Comparison of ENCODE assay signal across 27 mouse cellular contexts in the genomic region with DNA sequence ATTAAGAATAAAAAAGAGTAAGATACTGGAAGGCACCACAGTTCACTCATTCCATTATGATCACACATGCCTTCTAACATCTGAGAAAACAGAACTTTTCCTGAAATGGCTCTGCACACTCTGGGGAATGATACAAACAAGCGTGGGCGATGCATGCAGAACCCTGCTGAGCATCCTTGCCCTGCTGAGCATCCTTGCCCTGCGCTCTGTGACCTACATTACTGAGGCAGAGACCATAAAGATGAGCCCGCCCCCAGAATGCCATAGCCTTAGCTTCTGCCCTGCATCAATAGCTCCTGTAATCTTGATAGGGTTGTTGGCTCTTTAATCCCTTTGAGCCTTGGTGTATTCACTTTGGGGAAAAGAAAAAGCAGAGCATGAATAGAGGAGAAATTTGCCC.
DNase-seq lines count a peak whose midpoint lies in the region; ATAC-seq lines count a peak whose summit lies in the region.
"Had no signal": no experiment of that assay in that cellular context is flagged by ENCODE, and none has a peak within 500 bp of the region (broad histone marks: within the 10 kb centered on the region; RNA-seq: fewer than 3 reads in every experiment).

No protein-coding gene starts in this region.

- peak; percentile 11 for DNase-seq in midbrain, embryonic 14.5 days
- peak; percentile 55 to 57 for DNase-seq in cerebellum, adult 18-20 months
- DNase-seq in cerebellum, postnatal 14 days = peak; percentile 26 to 43
- no peak for DNase-seq in adrenal gland, adult 2 months
- DNase-seq in liver = no peak
- DNase-seq: adrenal gland, postnatal 10 days; gastrocnemius, postnatal 14 days; heart, adult 18-20 months; heart, postnatal 14 days; kidney, adult 11 months; kidney, postnatal 4 days; liver, embryonic 13.5 days; lung, embryonic 14.5 days; right cerebral cortex, postnatal 14 days; thymus, adult 2 months; thymus, postnatal 4 days had no signal

- H3K4me3 ChIP-seq in midbrain, embryonic 14.5 days (replicated peaks; ENCODE audit: low read depth, low read length) = no peak overlapping the region
- H3K4me3 ChIP-seq in midbrain, embryonic 15.5 days = no peak overlapping the region
- H3K4me3 ChIP-seq: embryonic facial prominence, embryonic 10.5 days; heart, embryonic 13.5 days; hindbrain, embryonic 13.5 days; limb, embryonic 13.5 days; liver, embryonic 13.5 days; megakaryocyte, embryonic 14.5 days; neural tube, embryonic 15.5 days had no signal

- H3K9ac ChIP-seq in midbrain, embryonic 14.5 days (replicated peaks; ENCODE audit: low read length) = no peak overlapping the region
- no peak overlapping the region for H3K9ac ChIP-seq in midbrain, embryonic 15.5 days
- H3K9ac ChIP-seq: heart, embryonic 13.5 days; hindbrain, embryonic 13.5 days; limb, embryonic 13.5 days; liver, embryonic 13.5 days; lung, embryonic 14.5 days; neural tube, embryonic 15.5 days had no signal

- H3K27me3 ChIP-seq in midbrain, embryonic 14.5 days (ENCODE audit: control insufficient read depth, insufficient read depth, low read length) = no peaks in the 10 kb centered on the region
- no peaks in the 10 kb centered on the region for H3K27me3 ChIP-seq in midbrain, embryonic 15.5 days (replicated peaks)
- H3K27me3 ChIP-seq: heart, embryonic 13.5 days; hindbrain, embryonic 13.5 days; limb, embryonic 13.5 days; liver, embryonic 13.5 days; megakaryocyte, embryonic 14.5 days; neural tube, embryonic 15.5 days had no signal

- no peaks in the 10 kb centered on the region for H3K36me3 ChIP-seq in midbrain, embryonic 14.5 days (ENCODE audit: control insufficient read depth, insufficient read depth, low read length)
- no peaks in the 10 kb centered on the region for H3K36me3 ChIP-seq in midbrain, embryonic 15.5 days (replicated peaks)
- H3K36me3 ChIP-seq: embryonic facial prominence, embryonic 10.5 days; heart, embryonic 13.5 days; hindbrain, embryonic 13.5 days; limb, embryonic 13.5 days; liver, embryonic 13.5 days; neural tube, embryonic 15.5 days had no signal

- no peaks in the 10 kb centered on the region for H3K4me1 ChIP-seq in midbrain, embryonic 14.5 days (ENCODE audit: control insufficient read depth, insufficient read depth, low read length)
- no peaks in the 10 kb centered on the region; the same call in 1 of the 2 replicates for H3K4me1 ChIP-seq in midbrain, embryonic 15.5 days
- H3K4me1 ChIP-seq: embryonic facial prominence, embryonic 10.5 days; heart, embryonic 13.5 days; hindbrain, embryonic 13.5 days; limb, embryonic 13.5 days; liver, embryonic 13.5 days; megakaryocyte, embryonic 14.5 days; neural tube, embryonic 15.5 days had no signal

- 9% methylated on average over 4 of the region's 4 CpGs for WGBS in midbrain, embryonic 14.5 days
- 24% methylated on average over 4 of the region's 4 CpGs for WGBS in midbrain, embryonic 15.5 days

- no peak overlapping the region for H3K4me2 ChIP-seq in midbrain, embryonic 14.5 days (ENCODE audit: low read length)
- H3K4me2 ChIP-seq in midbrain, embryonic 15.5 days = no peak overlapping the region
- H3K4me2 ChIP-seq: heart, embryonic 13.5 days; hindbrain, embryonic 13.5 days; limb, embryonic 13.5 days; liver, embryonic 13.5 days; lung, embryonic 14.5 days; neural tube, embryonic 15.5 days had no signal

- no peak for ATAC-seq in midbrain, embryonic 14.5 days (ENCODE audit: low FRiP score, low TSS enrichment)
- no peak for ATAC-seq in midbrain, embryonic 15.5 days (replicated peaks)
- no peak for ATAC-seq in megakaryocyte progenitor cell, adult 5-6 weeks (replicated peaks; ENCODE audit: poor library complexity)
- ATAC-seq: activated CD4-positive, CD25-positive, alpha-beta regulatory T cell, adult 4 months; forebrain, embryonic 16.5 days had no signal

- no peak overlapping the region for H3K27ac ChIP-seq in midbrain, embryonic 14.5 days (replicated peaks; ENCODE audit: low read depth, low read length)
- H3K27ac ChIP-seq in midbrain, embryonic 15.5 days = no peak overlapping the region
- H3K27ac ChIP-seq: embryonic facial prominence, embryonic 10.5 days; heart, embryonic 13.5 days; hindbrain, embryonic 13.5 days; limb, embryonic 13.5 days; liver, embryonic 13.5 days; neural tube, embryonic 15.5 days; stomach, postnatal 0 days had no signal

- H3K9me3 ChIP-seq in midbrain, embryonic 14.5 days (ENCODE audit: control insufficient read depth, low read length) = no peaks in the 10 kb centered on the region
- H3K9me3 ChIP-seq in midbrain, embryonic 15.5 days = no peaks in the 10 kb centered on the region
- H3K9me3 ChIP-seq: embryonic facial prominence, embryonic 10.5 days; hindbrain, embryonic 13.5 days; limb, embryonic 13.5 days; liver, embryonic 13.5 days had no signal

Comparison
In these comparisons a context has a peak if more than half of its experiments do, and no peak if none do; other contexts are left out.
1. DNase-seq: peak in midbrain, embryonic 14.5 days (single experiment), cerebellum, adult 18-20 months (2 of 2) and cerebellum, postnatal 14 days (2 of 2); none in adrenal gland, adult 2 months (single experiment) and liver (single experiment).